Mouse (Mus musculus) frontal cortex, postnatal 14 days (tissue): ENCODE data around the gene Nras.

Experiments
- DNase-seq, 2 experiments: peaks; one replicate each; pipeline ENCODE4 v3.0.0; 2022; ENCODE audit warnings: low spot score in 2 of 2

Nras gene

GRCm38 (mm10) chr3:103098662-103099061 is 40.6 kb downstream of the Nras start:
- DNase-seq, result no peak

GRCm38 (mm10) chr3:103099667-103100066 is 41.6 kb downstream of the Nras start:
- no peak for DNase-seq

GRCm38 (mm10) chr3:103100735-103101134 is 42.6 kb downstream of the Nras start:
- DNase-seq, result no peak

- no peak for DNase-seq
Observed at GRCm38 (mm10) chr3:103101194-103101593, 43.1 kb downstream of the Nras start.

- DNase-seq, result no peak
Observed at GRCm38 (mm10) chr3:103101909-103102308, 43.8 kb downstream of the Nras start.

- peak; percentile 67 to 76 for DNase-seq
Observed at GRCm38 (mm10) chr3:103102454-103103390, 44.6 kb downstream of the Nras start, which contains the start of gene Dennd2c. TSS of gene Dennd2c (plus strand) at chr3:103102604.

- DNase-seq, result no peak
Observed at GRCm38 (mm10) chr3:103107565-103108240, 49.6 kb downstream of the Nras start.

- no peak for DNase-seq
Observed at GRCm38 (mm10) chr3:103112216-103112615, 54.1 kb downstream of the Nras start.
